Mouse (Mus musculus) heart, embryonic 14.5 days (tissue): ENCODE data around the gene Man1b1. TPM values are rescaled to one million over a fixed set of nuclear protein-coding genes. Genes with fewer than 3 reads are reported as not detected.

ENCODE experiments used
- ATAC-seq: fragments of 200-750 bp; cut with Nextera tagmentation; 2 replicates; pipeline ENCODE4 v1.8.0; 2017; ENCODE audit warnings: low read depth, moderate TSS enrichment; ENCODE audit not compliant: insufficient number of reproducible peaks, insufficient read depth, low FRiP score
- H3K27ac ChIP-seq, 2 experiments: fragments of 200-500 bp in 1 of 2; fragments of 300-500 bp in 1 of 2; sonication (generic) in 1 of 2; replicated peaks in 1 of 2; 2 replicates each; pipeline ENCODE4 v1.5.1; 2012 to 2014; ENCODE audit warnings: low read depth in 2 of 2, low read length in 2 of 2, control low read depth in 1 of 2, mild to moderate bottlenecking in 1 of 2, mixed read lengths in 1 of 2; ENCODE audit not compliant: control insufficient read depth in 1 of 2, insufficient read depth in 1 of 2
- H3K27me3 ChIP-seq: fragments of 300-500 bp; sonication (generic); 2 replicates; pipeline ENCODE4 v1.6.1; 2014; ENCODE audit warnings: mild to moderate bottlenecking, low read length, control low read depth; ENCODE audit not compliant: control insufficient read depth, insufficient read depth
- H3K36me3 ChIP-seq: fragments of 300-500 bp; sonication (generic); 2 replicates; pipeline ENCODE4 v1.6.1; 2014; ENCODE audit warnings: mild to moderate bottlenecking, control low read depth, low read length, mixed read lengths; ENCODE audit not compliant: control insufficient read depth, insufficient read depth
- H3K4me1 ChIP-seq, 2 experiments: fragments of 200-500 bp in 1 of 2; fragments of 300-500 bp in 1 of 2; sonication (generic) in 1 of 2; 2 replicates each; pipeline ENCODE4 v1.6.1; 2012 to 2014; ENCODE audit warnings: low read length in 2 of 2, control low read depth in 1 of 2, mixed read lengths in 1 of 2; ENCODE audit not compliant: control insufficient read depth in 2 of 2, insufficient read depth in 2 of 2
- H3K4me2 ChIP-seq: fragments of 300-500 bp; sonication (generic); 2 replicates; pipeline ENCODE4 v1.6.1; 2014; ENCODE audit warnings: mild to moderate bottlenecking, low read length
- H3K4me3 ChIP-seq, 2 experiments: fragments of 200-500 bp in 1 of 2; fragments of 300-500 bp in 1 of 2; sonication (generic) in 1 of 2; 2 replicates each; pipeline ENCODE4 v1.5.1; 2012 to 2014; ENCODE audit warnings: low read length in 2 of 2, mild to moderate bottlenecking in 2 of 2, control low read depth in 1 of 2, low read depth in 1 of 2, moderate library complexity in 1 of 2; ENCODE audit not compliant: control insufficient read depth in 1 of 2, insufficient read depth in 1 of 2
- H3K9ac ChIP-seq: fragments of 300-500 bp; sonication (generic); 2 replicates; pipeline ENCODE4 v1.6.1; 2014; ENCODE audit warnings: mild to moderate bottlenecking, low read length
- H3K9me3 ChIP-seq: fragments of 300-500 bp; sonication (generic); 2 replicates; pipeline ENCODE4 v1.6.1; 2016; ENCODE audit warnings: low read length, control low read depth; ENCODE audit not compliant: control insufficient read depth
- WGBS: fragments of 180-500 bp; shearing (Covaris S2); extraction: QIAGEN DNeasy Blood & Tissue Kit; methylation state at CpG from one replicate; pipeline ENCODE4 v1.1.7; 2014; 5-methylcytosine and 5-hydroxymethylcytosine counted together
- polyA plus RNA-seq: library from polyadenylated mRNA; unstranded; fragments of >200 nt; fragmentation: Nextera tagmentation; extraction: Ambion mirVana; gene quantifications from 2 replicates; pipeline ENCODE4 v1.2.1, GENCODE M21; 2014

The Man1b1 gene
- polyA plus RNA-seq = 42.8 and 48.1 TPM in 2 replicates

GRCm38 (mm10) chr2:25332286-25333160, at the start of gene Man1b1:
Man1b1 (plus strand) TSS chr2:25332338.
- WGBS = under 1% methylated on average over 78 of the region's 78 CpGs
- ATAC-seq = peak; percentile 98

GRCm38 (mm10) chr2:25285551-25285950, 46.6 kb upstream of the Man1b1 start:
- no peak overlapping the region for H3K27ac ChIP-seq
- peaks cover 56% of the 10 kb centered on the region for H3K36me3 ChIP-seq
- peaks cover 28% of the 10 kb centered on the region for H3K27me3 ChIP-seq
- H3K4me3 ChIP-seq = no peak overlapping the region
- 89% methylated on average over 2 of the region's 2 CpGs for WGBS
- H3K9ac ChIP-seq = no peak overlapping the region
- no peak for ATAC-seq
- H3K4me2 ChIP-seq = no peak overlapping the region
- peaks cover 0 to 6% of the 10 kb centered on the region in 2 experiments; a peak in 1 of 4 replicates for H3K4me1 ChIP-seq
- no peaks in the 10 kb centered on the region for H3K9me3 ChIP-seq

More at GRCm38 (mm10) chr2:25332286-25333160, at the start of gene Man1b1:
- no peaks in the 10 kb centered on the region for H3K9me3 ChIP-seq
- no peaks in the 10 kb centered on the region for H3K27me3 ChIP-seq
- H3K4me2 ChIP-seq = peak within 1 kb of the TSS; percentile 97
- H3K9ac ChIP-seq = peak within 1 kb of the TSS; percentile 93
- peak within 1 kb of the TSS; percentile 96 for H3K4me3 ChIP-seq
- H3K27ac ChIP-seq = peak within 1 kb of the TSS; percentile 83 to 93
- peaks cover 41% of the 10 kb centered on the region for H3K36me3 ChIP-seq
- peaks cover 2 to 14% of the 10 kb centered on the region in 2 experiments; a peak in 3 of 4 replicates for H3K4me1 ChIP-seq

- Histone ChIP-seq H3K4me2 (no peak overlapping the region), H3K36me3 (peaks cover 49% of the 10 kb centered on the region), H3K27me3 (peaks cover 36% of the 10 kb centered on the region), H3K4me1 (peaks cover 0 to 6% of the 10 kb centered on the region in 2 experiments; a peak in 1 of 4 replicates), H3K9ac (no peak overlapping the region), H3K27ac (0 out of 4 replicates have a peak overlapping the region, but pooled peaks of 1 of the 2 experiments have one; percentile 12), H3K9me3 (no peaks in the 10 kb centered on the region), H3K4me3 (no peak overlapping the region)
- WGBS = 56% methylated on average over 1 of the region's 1 CpGs
- ATAC-seq = no peak
Observed at GRCm38 (mm10) chr2:25286314-25286713, 45.8 kb upstream of the Man1b1 start.

GRCm38 (mm10) chr2:25286837-25287636, 45.1 kb upstream of the Man1b1 start:
- Histone ChIP-seq H3K4me1 (peaks cover 0 to 10% of the 10 kb centered on the region in 2 experiments; a peak in 2 of 4 replicates), H3K4me2 (no peak overlapping the region), H3K9me3 (no peaks in the 10 kb centered on the region), H3K27me3 (peaks cover 43% of the 10 kb centered on the region), H3K4me3 (no peak overlapping the region), H3K9ac (no peak overlapping the region), H3K36me3 (peaks cover 45% of the 10 kb centered on the region), H3K27ac (0 out of 4 replicates have a peak overlapping the region, but pooled peaks of 1 of the 2 experiments have one; percentile 12)
- 45% methylated on average over 7 of the region's 7 CpGs for WGBS
- peak; percentile 23; the same call in 1 of the 2 replicates for ATAC-seq

GRCm38 (mm10) chr2:25287927-25288649, 44.0 kb upstream of the Man1b1 start, which contains the start of gene Tmem210:
Tmem210 (plus strand) TSS chr2:25288145.
- peaks cover 34% of the 10 kb centered on the region for H3K36me3 ChIP-seq
- no peaks in the 10 kb centered on the region for H3K9me3 ChIP-seq
- no peak for ATAC-seq
- H3K27ac ChIP-seq = no peak within 1 kb of the TSS
- no peak within 1 kb of the TSS for H3K4me3 ChIP-seq
- H3K4me2 ChIP-seq = no peak within 1 kb of the TSS
- H3K4me1 ChIP-seq = peaks cover 0 to 16% of the 10 kb centered on the region in 2 experiments; a peak in 3 of 4 replicates
- peaks cover 54% of the 10 kb centered on the region for H3K27me3 ChIP-seq
- no peak within 1 kb of the TSS for H3K9ac ChIP-seq
- 79% methylated on average over 6 of the region's 6 CpGs for WGBS

- Histone ChIP-seq H3K9ac (no peak overlapping the region), H3K4me2 (no peak overlapping the region), H3K9me3 (no peaks in the 10 kb centered on the region), H3K27me3 (peaks cover 61% of the 10 kb centered on the region), H3K27ac (no peak overlapping the region), H3K4me3 (no peak overlapping the region), H3K4me1 (peaks cover 0 to 16% of the 10 kb centered on the region in 2 experiments; a peak in 3 of 4 replicates), H3K36me3 (peaks cover 27% of the 10 kb centered on the region)
- WGBS = 75% methylated on average over 7 of the region's 7 CpGs
- no peak for ATAC-seq
Observed at GRCm38 (mm10) chr2:25288734-25289345, 43.3 kb upstream of the Man1b1 start.
